Mouse (Mus musculus): ENCODE results near the gene Cct8.

DNA sequence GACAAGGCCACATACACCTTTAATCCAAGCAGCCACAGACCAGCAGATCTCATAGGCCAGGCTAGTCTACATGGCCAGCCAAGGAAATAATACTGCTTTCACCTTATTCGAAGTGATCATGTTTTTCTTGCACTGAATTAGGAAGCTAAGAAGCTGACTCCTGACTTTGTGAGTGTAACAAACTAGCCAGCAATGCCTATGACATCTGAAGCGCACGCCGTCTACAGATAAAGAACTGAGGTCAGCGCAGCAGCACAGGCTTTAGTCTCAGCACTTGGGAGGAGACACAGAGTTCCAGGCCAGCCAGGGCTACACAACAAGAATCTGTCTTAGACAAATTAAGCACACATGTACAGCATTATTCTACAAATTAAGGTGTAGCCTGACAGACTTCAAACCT lies 8.9 kb downstream of the Cct8 start:
- TF ChIP-seq POLR2A (IDR thresholded peaks at IDR 0.05; ENCODE audit: low read depth, low read length) (no peak), CTCF (IDR thresholded peaks at IDR 0.05; ENCODE audit: extremely low read depth, insufficient read length, insufficient replicate concordance, low read depth, low read length) (no peak)
